Mouse (Mus musculus): ENCODE measurements around the gene Pum2. TPM values are rescaled to one million over a fixed set of nuclear protein-coding genes. Genes with fewer than 3 reads are reported as not detected.

The Pum2 gene
- total and polyA plus RNA-seq, 3 experiments: 62.9 to 140 (median 87.8) TPM

- H3K4me1 ChIP-seq (ENCODE audit: control insufficient read depth in 1 of 2, insufficient read depth in 2 of 2, low read length in 2 of 2): peaks cover 4 to 25% of the 10 kb centered on the region in 2 experiments
- H3K4me3 ChIP-seq (ENCODE audit: control insufficient read depth in 1 of 2, insufficient read depth in 1 of 2, low read depth in 2 of 2, low read length in 2 of 2): peak overlapping the region; percentile 86 to 87
- peak overlapping the region; percentile 90 for H3K9ac ChIP-seq (ENCODE audit: control insufficient read depth, low read depth, low read length, poor library complexity, severe bottlenecking)
- peaks cover 0 to 16% of the 10 kb centered on the region in 2 experiments; a peak in 2 of 4 replicates for H3K36me3 ChIP-seq (ENCODE audit: control insufficient read depth in 1 of 2, insufficient read depth in 2 of 2, low read length in 2 of 2)
- no peaks in the 10 kb centered on the region for H3K9me3 ChIP-seq (replicated peaks; ENCODE audit: insufficient read depth, low read length)
- TF ChIP-seq EP300 (IDR thresholded peaks at IDR 0.05; ENCODE audit: low read depth in 1 of 2, low read length in 2 of 2) (0 out of 4 replicates have a peak, but pooled peaks of 1 of the 2 experiments have one; percentile 13), ETS1 (IDR thresholded peaks at IDR 0.05; ENCODE audit: low read depth, low read length) (peak; percentile 12; the same call in 1 of the 2 replicates), CTCF (IDR thresholded peaks at IDR 0.05 in 2 of 3, conservative IDR thresholded peaks at IDR 0.05 in 1 of 3; ENCODE audit: control insufficient read depth in 1 of 3, insufficient read depth in 1 of 3, low read depth in 2 of 3, low read length in 3 of 3, poor library complexity in 1 of 3, severe bottlenecking in 1 of 3) (no peak), MAZ (IDR thresholded peaks at IDR 0.05; ENCODE audit: low read depth, low read length) (no peak), MYC (IDR thresholded peaks at IDR 0.05; ENCODE audit: low read depth, low read length) (peak; percentile 60; the same call in 1 of the 2 replicates), MEF2A (IDR thresholded peaks at IDR 0.05; ENCODE audit: extremely low read depth, insufficient replicate concordance, low read depth, low read length, poor library complexity, severe bottlenecking) (no peak), CHD2 (IDR thresholded peaks at IDR 0.05; ENCODE audit: low read length) (no peak), ELF1 (IDR thresholded peaks at IDR 0.05; ENCODE audit: low read depth, low read length) (peak; percentile 64), SIN3A (IDR thresholded peaks at IDR 0.05; ENCODE audit: low read length) (no peak; the same call in 1 of the 2 replicates), POLR2AphosphoS2 (IDR thresholded peaks at IDR 0.05; ENCODE audit: low read length) (no peak), KAT2A (conservative IDR thresholded peaks at IDR 0.05; ENCODE audit: low read depth, low read length) (no peak), USF1 (IDR thresholded peaks at IDR 0.05; ENCODE audit: low read depth, low read length) (peak; percentile 25; the same call in 1 of the 2 replicates), TAL1 (IDR thresholded peaks at IDR 0.05; ENCODE audit: low read length) (peak; percentile 35), TCF12 (IDR thresholded peaks at IDR 0.05; ENCODE audit: low read depth, low read length) (no peak), MAX (IDR thresholded peaks at IDR 0.05; ENCODE audit: low read length) (peak; percentile 80), GATA1 (IDR thresholded peaks at IDR 0.05; ENCODE audit: low read depth, low read length) (no peak), HCFC1 (IDR thresholded peaks at IDR 0.05; ENCODE audit: low read depth, low read length) (no peak), BHLHE40 (IDR thresholded peaks at IDR 0.05; ENCODE audit: borderline replicate concordance, low read depth, low read length) (peak; percentile 72; the same call in 1 of the 2 replicates), MXI1 (IDR thresholded peaks at IDR 0.05; ENCODE audit: low read depth, low read length) (peak; percentile 88)
- peaks cover 23% of the 10 kb centered on the region for H3K79me2 ChIP-seq (ENCODE audit: control insufficient read depth, insufficient read depth, low read length, poor library complexity)
- H3K27ac ChIP-seq (ENCODE audit: control insufficient read depth, low read depth, low read length): no peak overlapping the region
- DNase-seq (ENCODE audit: low read depth, low spot score): peak; percentile 67
- H3K27me3 ChIP-seq (ENCODE audit: control insufficient read depth in 1 of 2, insufficient read depth in 2 of 2, low read length in 2 of 2): no peaks in the 10 kb centered on the region
Observed at GRCm38 (mm10) chr12:8772451-8773143, 98.7 kb downstream of the Pum2 start.

DNA sequence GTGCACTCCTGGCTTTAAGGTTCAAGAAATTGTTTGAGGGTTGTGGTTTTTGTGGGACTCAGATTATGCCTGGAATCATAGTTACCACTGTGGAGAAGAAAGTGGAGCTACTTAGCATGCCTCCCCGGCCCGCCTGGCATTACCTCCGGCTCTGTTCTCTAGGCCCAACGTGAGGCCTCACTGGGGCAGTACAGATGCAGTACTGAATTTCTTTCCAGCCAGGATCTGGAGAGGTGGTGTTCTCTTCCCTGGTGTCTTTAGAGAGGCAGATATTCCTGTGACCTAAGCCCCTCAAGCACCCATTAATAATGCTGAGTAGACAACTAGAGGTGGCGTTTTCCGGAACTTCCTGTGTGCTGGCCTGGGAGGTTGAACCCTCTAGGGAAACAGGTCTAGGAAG lies 99.4 kb downstream of the Pum2 start:
- Histone ChIP-seq H3K27ac (ENCODE audit: control insufficient read depth, low read depth, low read length) (no peak overlapping the region), H3K27me3 (ENCODE audit: control insufficient read depth in 1 of 2, insufficient read depth in 2 of 2, low read length in 2 of 2) (no peaks in the 10 kb centered on the region), H3K4me1 (ENCODE audit: control insufficient read depth in 1 of 2, insufficient read depth in 2 of 2, low read length in 2 of 2) (peaks cover 4 to 25% of the 10 kb centered on the region in 2 experiments), H3K79me2 (ENCODE audit: control insufficient read depth, insufficient read depth, low read length, poor library complexity) (peaks cover 23% of the 10 kb centered on the region), H3K36me3 (ENCODE audit: control insufficient read depth in 1 of 2, insufficient read depth in 2 of 2, low read length in 2 of 2) (peaks cover 0 to 16% of the 10 kb centered on the region in 2 experiments; a peak in 2 of 4 replicates), H3K9ac (ENCODE audit: control insufficient read depth, low read depth, low read length, poor library complexity, severe bottlenecking) (peak overlapping the region; percentile 90), H3K4me3 (ENCODE audit: control insufficient read depth in 1 of 2, insufficient read depth in 1 of 2, low read depth in 2 of 2, low read length in 2 of 2) (peak overlapping the region; percentile 86 to 87), H3K9me3 (replicated peaks; ENCODE audit: insufficient read depth, low read length) (no peaks in the 10 kb centered on the region)
- no peak for TF ChIP-seq USF2 (IDR thresholded peaks at IDR 0.05; ENCODE audit: borderline replicate concordance in 1 of 2, insufficient read depth in 1 of 2, low read depth in 1 of 2, low read length in 2 of 2)
- TF ChIP-seq ZKSCAN1 (IDR thresholded peaks at IDR 0.05; ENCODE audit: low read depth, low read length): no peak
- TF ChIP-seq CTCF (IDR thresholded peaks at IDR 0.05 in 2 of 3, conservative IDR thresholded peaks at IDR 0.05 in 1 of 3; ENCODE audit: control insufficient read depth in 1 of 3, insufficient read depth in 1 of 3, low read depth in 2 of 3, low read length in 3 of 3, poor library complexity in 1 of 3, severe bottlenecking in 1 of 3): no peak
- no peak for TF ChIP-seq ZC3H11A (IDR thresholded peaks at IDR 0.05; ENCODE audit: low read depth, low read length)
- TF ChIP-seq CHD1 (IDR thresholded peaks at IDR 0.05; ENCODE audit: low read depth, low read length): no peak
- no peak for TF ChIP-seq NRF1 (IDR thresholded peaks at IDR 0.05; ENCODE audit: insufficient read depth, low read depth, low read length, poor library complexity, severe bottlenecking)
- no peak for TF ChIP-seq GATA1 (IDR thresholded peaks at IDR 0.05; ENCODE audit: low read depth, low read length)
- no peak for TF ChIP-seq EP300 (IDR thresholded peaks at IDR 0.05; ENCODE audit: low read depth in 1 of 2, low read length in 2 of 2)
- no peak for TF ChIP-seq ELF1 (IDR thresholded peaks at IDR 0.05; ENCODE audit: low read depth, low read length)
- TF ChIP-seq MXI1 (IDR thresholded peaks at IDR 0.05; ENCODE audit: low read depth, low read length): no peak
- TF ChIP-seq RCOR1 (IDR thresholded peaks at IDR 0.05; ENCODE audit: low read depth, low read length): no peak
- TF ChIP-seq MYC (IDR thresholded peaks at IDR 0.05; ENCODE audit: low read depth, low read length): no peak
- TF ChIP-seq USF1 (IDR thresholded peaks at IDR 0.05; ENCODE audit: low read depth, low read length): no peak
- TF ChIP-seq MYB (IDR thresholded peaks at IDR 0.05; ENCODE audit: low read depth, low read length): no peak
- TF ChIP-seq MAZ (IDR thresholded peaks at IDR 0.05; ENCODE audit: low read depth, low read length): no peak
- no peak for TF ChIP-seq BHLHE40 (IDR thresholded peaks at IDR 0.05; ENCODE audit: borderline replicate concordance, low read depth, low read length)
- TF ChIP-seq UBTF (IDR thresholded peaks at IDR 0.05; ENCODE audit: borderline replicate concordance, insufficient read depth, low read depth, low read length): no peak
- DNase-seq (ENCODE audit: low read depth, low spot score): no peak

Measured in MEL (cell line).